Comparison of ENCODE assay signal across 28 mouse cellular contexts in the genomic region with DNA sequence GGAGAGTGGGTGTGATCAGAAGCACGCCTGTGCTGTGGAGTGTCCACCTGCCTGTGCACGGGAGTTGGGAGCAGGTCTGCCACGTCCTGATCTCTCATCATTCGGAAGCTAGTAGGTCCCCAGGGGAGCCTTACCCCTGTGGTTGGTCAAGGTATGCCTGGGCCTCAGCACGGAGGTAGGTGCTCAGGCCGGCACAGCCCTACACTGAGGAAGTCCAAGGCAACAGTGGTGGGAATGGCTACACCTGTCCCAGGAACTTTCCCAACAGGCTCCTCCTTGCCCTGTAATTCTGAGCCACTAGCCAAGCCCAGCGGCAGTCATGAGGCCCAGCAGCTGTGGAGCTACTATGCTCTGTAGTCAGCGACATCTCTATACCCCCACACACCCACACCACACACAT. TPM values are rescaled to one million over a fixed set of nuclear protein-coding genes. Genes with fewer than 3 reads are reported as not detected.
DNase-seq lines count a peak whose midpoint lies in the region; ATAC-seq and TF ChIP-seq lines count a peak whose summit lies in the region.
"Had no signal": no experiment of that assay in that cellular context is flagged by ENCODE, and none has a peak within 500 bp of the region (broad histone marks: within the 10 kb centered on the region; RNA-seq: fewer than 3 reads in every experiment).

No protein-coding gene starts in this region.

- no peak overlapping the region for H3K4me3 ChIP-seq in hindbrain, embryonic 14.5 days (replicated peaks; ENCODE audit: low read length)
- H3K4me3 ChIP-seq in hindbrain, postnatal 0 days (ENCODE audit: low read length), result no peak overlapping the region
- no peak overlapping the region for H3K4me3 ChIP-seq in intestine, embryonic 15.5 days (replicated peaks)
- H3K4me3 ChIP-seq in intestine, postnatal 0 days (ENCODE audit: low read depth, low read length), result no peak overlapping the region
- peak overlapping the region; percentile 38; the same call in 1 of the 2 replicates for H3K4me3 ChIP-seq in midbrain, postnatal 0 days (ENCODE audit: low read depth, low read length)
- no peak overlapping the region for H3K4me3 ChIP-seq in midbrain, embryonic 11.5 days (ENCODE audit: low read depth, low read length)
- H3K4me3 ChIP-seq in intestine, embryonic 16.5 days (ENCODE audit: low read length), result no peak overlapping the region
- H3K4me3 ChIP-seq in heart, embryonic 10.5 days, result no peak overlapping the region
- H3K4me3 ChIP-seq: forebrain, embryonic 10.5 days; forebrain, embryonic 13.5 days; heart, adult 2 months had no signal

- 0 out of 2 replicates have a peak, but pooled peaks cover 9% of the 10 kb centered on the region for H3K4me1 ChIP-seq in hindbrain, embryonic 14.5 days (replicated peaks; ENCODE audit: control insufficient read depth, insufficient read depth, low read length)
- no peaks in the 10 kb centered on the region for H3K4me1 ChIP-seq in hindbrain, postnatal 0 days (ENCODE audit: insufficient read depth, low read length)
- H3K4me1 ChIP-seq in intestine, embryonic 15.5 days (replicated peaks), result peaks cover 19% of the 10 kb centered on the region
- no peaks in the 10 kb centered on the region for H3K4me1 ChIP-seq in intestine, postnatal 0 days (replicated peaks; ENCODE audit: control insufficient read depth, insufficient read depth, low read length)
- H3K4me1 ChIP-seq in midbrain, postnatal 0 days (ENCODE audit: insufficient read depth, low read length), result 0 out of 2 replicates have a peak, but pooled peaks cover 2% of the 10 kb centered on the region
- peaks cover 10% of the 10 kb centered on the region for H3K4me1 ChIP-seq in midbrain, embryonic 11.5 days (ENCODE audit: control insufficient read depth, insufficient read depth, low read length)
- H3K4me1 ChIP-seq in intestine, embryonic 16.5 days (ENCODE audit: control insufficient read depth, insufficient read depth, low read length), result peaks cover 12% of the 10 kb centered on the region
- peaks cover 26% of the 10 kb centered on the region for H3K4me1 ChIP-seq in heart, embryonic 10.5 days

- 62% methylated on average over 8 of the region's 8 CpGs for WGBS in hindbrain, embryonic 14.5 days
- WGBS in hindbrain, postnatal 0 days, result 65% methylated on average over 8 of the region's 8 CpGs
- 58% methylated on average over 8 of the region's 8 CpGs for WGBS in intestine, embryonic 15.5 days
- 46% methylated on average over 8 of the region's 8 CpGs for WGBS in intestine, postnatal 0 days
- WGBS in midbrain, postnatal 0 days, result 53% methylated on average over 8 of the region's 8 CpGs
- 61% methylated on average over 8 of the region's 8 CpGs for WGBS in midbrain, embryonic 11.5 days
- WGBS in intestine, embryonic 16.5 days, result 54% methylated on average over 8 of the region's 8 CpGs
- WGBS in heart, embryonic 10.5 days, result 62% methylated on average over 8 of the region's 8 CpGs

- no peak for TF ChIP-seq CTCF in hindbrain, postnatal 0 days (IDR thresholded peaks at IDR 0.05; ENCODE audit: low read depth)
- no peak for TF ChIP-seq CTCF in intestine, postnatal 0 days (IDR thresholded peaks at IDR 0.05; ENCODE audit: low read depth)
- no peak for TF ChIP-seq CTCF in midbrain, postnatal 0 days (IDR thresholded peaks at IDR 0.05)

- H3K27ac ChIP-seq in hindbrain, embryonic 14.5 days, result no peak overlapping the region
- no peak overlapping the region for H3K27ac ChIP-seq in hindbrain, postnatal 0 days
- H3K27ac ChIP-seq in intestine, embryonic 15.5 days, result no peak overlapping the region
- H3K27ac ChIP-seq in intestine, postnatal 0 days (ENCODE audit: low read depth, low read length), result no peak overlapping the region
- no peak overlapping the region for H3K27ac ChIP-seq in midbrain, postnatal 0 days (ENCODE audit: low read depth, low read length)
- H3K27ac ChIP-seq in midbrain, embryonic 11.5 days (ENCODE audit: low read depth, low read length), result no peak overlapping the region
- H3K27ac ChIP-seq in intestine, embryonic 16.5 days (ENCODE audit: low read length), result no peak overlapping the region
- H3K27ac ChIP-seq in heart, embryonic 10.5 days, result no peak overlapping the region
- H3K27ac ChIP-seq: forebrain, embryonic 10.5 days; forebrain, embryonic 13.5 days; heart, adult 2 months had no signal

- peak overlapping the region; percentile 10; the same call in 1 of the 2 replicates for H3K4me2 ChIP-seq in hindbrain, embryonic 14.5 days (replicated peaks)
- no peak overlapping the region for H3K4me2 ChIP-seq in hindbrain, postnatal 0 days (ENCODE audit: low read depth, low read length)
- no peak overlapping the region for H3K4me2 ChIP-seq in intestine, embryonic 15.5 days (replicated peaks)
- H3K4me2 ChIP-seq in intestine, postnatal 0 days (replicated peaks; ENCODE audit: low read depth), result no peak overlapping the region
- 0 out of 2 replicates have a peak overlapping the region, but pooled peaks have one; percentile 49 for H3K4me2 ChIP-seq in midbrain, postnatal 0 days (ENCODE audit: low read depth, low read length, poor library complexity, severe bottlenecking)
- H3K4me2 ChIP-seq in midbrain, embryonic 11.5 days, result no peak overlapping the region
- no peak overlapping the region for H3K4me2 ChIP-seq in intestine, embryonic 16.5 days (ENCODE audit: low read depth, low read length)
- H3K4me2 ChIP-seq: forebrain, embryonic 13.5 days; heart, embryonic 11.5 days had no signal

- no peaks in the 10 kb centered on the region for H3K9me3 ChIP-seq in hindbrain, embryonic 14.5 days (ENCODE audit: control insufficient read depth, low read length)
- H3K9me3 ChIP-seq in hindbrain, postnatal 0 days (ENCODE audit: low read length), result no peaks in the 10 kb centered on the region
- H3K9me3 ChIP-seq in intestine, embryonic 15.5 days, result no peaks in the 10 kb centered on the region
- no peaks in the 10 kb centered on the region for H3K9me3 ChIP-seq in intestine, postnatal 0 days (ENCODE audit: control insufficient read depth)
- H3K9me3 ChIP-seq in midbrain, postnatal 0 days (ENCODE audit: low read length), result no peaks in the 10 kb centered on the region
- no peaks in the 10 kb centered on the region for H3K9me3 ChIP-seq in midbrain, embryonic 11.5 days (ENCODE audit: control insufficient read depth, low read length)
- H3K9me3 ChIP-seq in intestine, embryonic 16.5 days (ENCODE audit: control insufficient read depth, low read length), result no peaks in the 10 kb centered on the region
- no peaks in the 10 kb centered on the region for H3K9me3 ChIP-seq in heart, embryonic 10.5 days
- H3K9me3 ChIP-seq: forebrain, embryonic 13.5 days had no signal

- no peaks in the 10 kb centered on the region for H3K36me3 ChIP-seq in hindbrain, embryonic 14.5 days (replicated peaks; ENCODE audit: control insufficient read depth, insufficient read depth)
- H3K36me3 ChIP-seq in hindbrain, postnatal 0 days (ENCODE audit: insufficient read depth, low read length), result no peaks in the 10 kb centered on the region
- H3K36me3 ChIP-seq in intestine, embryonic 15.5 days, result no peaks in the 10 kb centered on the region
- no peaks in the 10 kb centered on the region for H3K36me3 ChIP-seq in intestine, postnatal 0 days (ENCODE audit: control insufficient read depth, insufficient read depth)
- H3K36me3 ChIP-seq in midbrain, postnatal 0 days (ENCODE audit: insufficient read depth, low read length), result no peaks in the 10 kb centered on the region
- H3K36me3 ChIP-seq in midbrain, embryonic 11.5 days (ENCODE audit: control insufficient read depth, insufficient read depth, low read length), result no peaks in the 10 kb centered on the region
- no peaks in the 10 kb centered on the region for H3K36me3 ChIP-seq in intestine, embryonic 16.5 days (ENCODE audit: control insufficient read depth, insufficient read depth, low read length)
- no peaks in the 10 kb centered on the region for H3K36me3 ChIP-seq in heart, embryonic 10.5 days
- H3K36me3 ChIP-seq: forebrain, embryonic 10.5 days; G1E had no signal

- peaks cover 57% of the 10 kb centered on the region for H3K27me3 ChIP-seq in hindbrain, embryonic 14.5 days (ENCODE audit: control insufficient read depth, insufficient read depth, low read length)
- peaks cover 44% of the 10 kb centered on the region for H3K27me3 ChIP-seq in hindbrain, postnatal 0 days (ENCODE audit: insufficient read depth, low read length)
- H3K27me3 ChIP-seq in intestine, embryonic 15.5 days (replicated peaks), result peaks cover 65% of the 10 kb centered on the region
- peaks cover 57% of the 10 kb centered on the region for H3K27me3 ChIP-seq in intestine, postnatal 0 days (replicated peaks; ENCODE audit: control insufficient read depth, insufficient read depth, low read length)
- peaks cover 54% of the 10 kb centered on the region for H3K27me3 ChIP-seq in midbrain, postnatal 0 days (ENCODE audit: insufficient read depth, low read length)
- H3K27me3 ChIP-seq in midbrain, embryonic 11.5 days (ENCODE audit: control insufficient read depth, insufficient read depth, low read length), result peaks cover 65% of the 10 kb centered on the region
- H3K27me3 ChIP-seq in intestine, embryonic 16.5 days (replicated peaks; ENCODE audit: control insufficient read depth, insufficient read depth, low read length), result peaks cover 53% of the 10 kb centered on the region
- peaks cover 94% of the 10 kb centered on the region for H3K27me3 ChIP-seq in heart, embryonic 10.5 days (ENCODE audit: insufficient read depth, poor library complexity, severe bottlenecking)
- H3K27me3 ChIP-seq: CH12.LX, Patski had no signal

- no peak overlapping the region for H3K9ac ChIP-seq in hindbrain, embryonic 14.5 days
- no peak overlapping the region for H3K9ac ChIP-seq in hindbrain, postnatal 0 days (replicated peaks; ENCODE audit: low read length)
- no peak overlapping the region for H3K9ac ChIP-seq in intestine, embryonic 15.5 days
- H3K9ac ChIP-seq in intestine, postnatal 0 days (ENCODE audit: low read depth, low read length), result no peak overlapping the region
- H3K9ac ChIP-seq in midbrain, postnatal 0 days (replicated peaks; ENCODE audit: low read length, poor library complexity, severe bottlenecking), result no peak overlapping the region
- no peak overlapping the region for H3K9ac ChIP-seq in midbrain, embryonic 11.5 days (ENCODE audit: low read length)
- no peak overlapping the region for H3K9ac ChIP-seq in intestine, embryonic 16.5 days (ENCODE audit: low read depth, low read length)
- H3K9ac ChIP-seq: forebrain, embryonic 13.5 days had no signal

- ATAC-seq in hindbrain, embryonic 14.5 days (ENCODE audit: low FRiP score), result no peak
- no peak for ATAC-seq in hindbrain, postnatal 0 days
- ATAC-seq in intestine, embryonic 15.5 days, result peak; percentile 44
- no peak for ATAC-seq in intestine, postnatal 0 days
- ATAC-seq in midbrain, postnatal 0 days (ENCODE audit: low FRiP score), result no peak
- ATAC-seq in midbrain, embryonic 11.5 days (ENCODE audit: low FRiP score), result no peak
- ATAC-seq in intestine, embryonic 16.5 days, result peak; percentile 56; the same call in 1 of the 2 replicates
- ATAC-seq: forebrain, embryonic 13.5 days; forebrain, embryonic 16.5 days; inflammation-experienced regulatory T-cells, adult 6 months; Patski had no signal

- DNase-seq in hindbrain, embryonic 14.5 days (ENCODE audit: low spot score), result no peak
- DNase-seq in hindbrain, postnatal 0 days (ENCODE audit: low spot score), result no peak
- no peak for DNase-seq in midbrain, postnatal 0 days (ENCODE audit: low spot score)
- DNase-seq in midbrain, embryonic 11.5 days (ENCODE audit: low spot score, missing footprints), result no peak
- DNase-seq in heart, embryonic 10.5 days (ENCODE audit: low spot score), result no peak
- DNase-seq: adrenal gland, postnatal 10 days; adrenal gland, postnatal 36 days; B cell, adult 2 months; cerebellum, adult 18-20 months; cerebellum, adult 9-10 months; cerebellum, postnatal 14 days; gastrocnemius, postnatal 10 days; gastrocnemius, postnatal 36 days; heart, adult 2 months had no signal

RNA-seq across cellular contexts. Expression of a gene that starts 7.8 kb away (rescaled TPM):
- 4.1 and 4.2 TPM in 2 replicates for polyA plus RNA-seq in hindbrain, embryonic 14.5 days (2014; fragmentation: Nextera tagmentation; extraction: Ambion mirVana)
- 14.3 and 19.2 TPM in 2 replicates for total RNA-seq in hindbrain, postnatal 0 days (2014; rRNA removed)
- polyA plus RNA-seq in hindbrain, postnatal 0 days (2015; fragmentation: Nextera tagmentation; extraction: Ambion mirVana), result 6.9 and 7.2 TPM in 2 replicates
- 0.48 and 0.65 TPM in 2 replicates for polyA plus RNA-seq in intestine, embryonic 15.5 days (2015; fragmentation: Nextera tagmentation; extraction: Ambion mirVana)
- 0.22 and 0.25 TPM in 2 replicates for polyA plus RNA-seq in intestine, postnatal 0 days (2015; fragmentation: Nextera tagmentation; extraction: Ambion mirVana)
- 12.0 and 14.9 TPM in 2 replicates for total RNA-seq in midbrain, postnatal 0 days (2014; rRNA removed)
- polyA plus RNA-seq in midbrain, postnatal 0 days (2015; fragmentation: Nextera tagmentation; extraction: Ambion mirVana), result 7.5 and 8.0 TPM in 2 replicates
- polyA plus RNA-seq in midbrain, embryonic 11.5 days (2014; fragmentation: Nextera tagmentation; extraction: Ambion mirVana), result 0.31 and 0.40 TPM in 2 replicates
- polyA plus RNA-seq in intestine, embryonic 16.5 days (2015; fragmentation: Nextera tagmentation; extraction: Ambion mirVana), result 0.51 and 0.53 TPM in 2 replicates
- polyA plus RNA-seq in heart, embryonic 10.5 days (2016; fragmentation: Nextera tagmentation; extraction: Ambion mirVana), result 0.48 and 0.63 TPM in 2 replicates
- total RNA-seq: granulocyte monocyte progenitor cell, adult 5-6 weeks; hematopoietic stem cell, adult 5-6 weeks had no signal
- polyA plus RNA-seq: inflammation-experienced regulatory T-cells, adult 6 months had no signal

RNA-seq across cellular contexts. Expression of a gene that starts 22.3 kb away (rescaled TPM):
- 4.6 and 4.7 TPM in 2 replicates for polyA plus RNA-seq in hindbrain, embryonic 14.5 days (2014; fragmentation: Nextera tagmentation; extraction: Ambion mirVana)
- total RNA-seq in hindbrain, postnatal 0 days (2014; rRNA removed), result 1.6 and 1.8 TPM in 2 replicates
- polyA plus RNA-seq in hindbrain, postnatal 0 days (2015; fragmentation: Nextera tagmentation; extraction: Ambion mirVana), result 3.7 and 4.3 TPM in 2 replicates
- 2.8 and 3.4 TPM in 2 replicates for polyA plus RNA-seq in intestine, embryonic 15.5 days (2015; fragmentation: Nextera tagmentation; extraction: Ambion mirVana)
- 1.2 and 2.3 TPM in 2 replicates for polyA plus RNA-seq in intestine, postnatal 0 days (2015; fragmentation: Nextera tagmentation; extraction: Ambion mirVana)
- total RNA-seq in midbrain, postnatal 0 days (2014; rRNA removed), result not detected in 2 replicates
- 4.4 and 4.6 TPM in 2 replicates for polyA plus RNA-seq in midbrain, postnatal 0 days (2015; fragmentation: Nextera tagmentation; extraction: Ambion mirVana)
- polyA plus RNA-seq in midbrain, embryonic 11.5 days (2014; fragmentation: Nextera tagmentation; extraction: Ambion mirVana), result 3.4 and 4.0 TPM in 2 replicates
- 2.8 TPM in 2 replicates for polyA plus RNA-seq in intestine, embryonic 16.5 days (2015; fragmentation: Nextera tagmentation; extraction: Ambion mirVana)
- 2.7 and 2.9 TPM in 2 replicates for polyA plus RNA-seq in heart, embryonic 10.5 days (2016; fragmentation: Nextera tagmentation; extraction: Ambion mirVana)
- total RNA-seq: gastrocnemius, adult 18-20 months; gastrocnemius, postnatal 36 days had no signal

RNA-seq across cellular contexts. Expression of a gene that starts 22.7 kb away (rescaled TPM):
- polyA plus RNA-seq in hindbrain, embryonic 14.5 days (2014; fragmentation: Nextera tagmentation; extraction: Ambion mirVana), result 201 and 213 TPM in 2 replicates
- 61.0 and 91.4 TPM in 2 replicates for total RNA-seq in hindbrain, postnatal 0 days (2014; rRNA removed)
- polyA plus RNA-seq in hindbrain, postnatal 0 days (2015; fragmentation: Nextera tagmentation; extraction: Ambion mirVana), result 269 and 275 TPM in 2 replicates
- polyA plus RNA-seq in intestine, embryonic 15.5 days (2015; fragmentation: Nextera tagmentation; extraction: Ambion mirVana), result 212 and 213 TPM in 2 replicates
- 310 and 317 TPM in 2 replicates for polyA plus RNA-seq in intestine, postnatal 0 days (2015; fragmentation: Nextera tagmentation; extraction: Ambion mirVana)
- 55.6 and 86.8 TPM in 2 replicates for total RNA-seq in midbrain, postnatal 0 days (2014; rRNA removed)
- polyA plus RNA-seq in midbrain, postnatal 0 days (2015; fragmentation: Nextera tagmentation; extraction: Ambion mirVana), result 239 and 243 TPM in 2 replicates
- 167 and 172 TPM in 2 replicates for polyA plus RNA-seq in midbrain, embryonic 11.5 days (2014; fragmentation: Nextera tagmentation; extraction: Ambion mirVana)
- 233 and 243 TPM in 2 replicates for polyA plus RNA-seq in intestine, embryonic 16.5 days (2015; fragmentation: Nextera tagmentation; extraction: Ambion mirVana)
- polyA plus RNA-seq in heart, embryonic 10.5 days (2016; fragmentation: Nextera tagmentation; extraction: Ambion mirVana), result 217 and 256 TPM in 2 replicates

RNA-seq across cellular contexts. Expression of a gene that starts 22.8 kb away (rescaled TPM):
- 11.0 and 12.3 TPM in 2 replicates for polyA plus RNA-seq in hindbrain, embryonic 14.5 days (2014; fragmentation: Nextera tagmentation; extraction: Ambion mirVana)
- 8.4 and 10.7 TPM in 2 replicates for total RNA-seq in hindbrain, postnatal 0 days (2014; rRNA removed)
- 13.3 and 13.8 TPM in 2 replicates for polyA plus RNA-seq in hindbrain, postnatal 0 days (2015; fragmentation: Nextera tagmentation; extraction: Ambion mirVana)
- polyA plus RNA-seq in intestine, embryonic 15.5 days (2015; fragmentation: Nextera tagmentation; extraction: Ambion mirVana), result 3.9 and 4.2 TPM in 2 replicates
- 2.1 and 2.2 TPM in 2 replicates for polyA plus RNA-seq in intestine, postnatal 0 days (2015; fragmentation: Nextera tagmentation; extraction: Ambion mirVana)
- total RNA-seq in midbrain, postnatal 0 days (2014; rRNA removed), result 7.6 and 8.0 TPM in 2 replicates
- 13.4 and 15.4 TPM in 2 replicates for polyA plus RNA-seq in midbrain, postnatal 0 days (2015; fragmentation: Nextera tagmentation; extraction: Ambion mirVana)
- polyA plus RNA-seq in midbrain, embryonic 11.5 days (2014; fragmentation: Nextera tagmentation; extraction: Ambion mirVana), result 3.2 and 3.6 TPM in 2 replicates
- polyA plus RNA-seq in intestine, embryonic 16.5 days (2015; fragmentation: Nextera tagmentation; extraction: Ambion mirVana), result 3.2 and 3.8 TPM in 2 replicates
- polyA plus RNA-seq in heart, embryonic 10.5 days (2016; fragmentation: Nextera tagmentation; extraction: Ambion mirVana), result 6.7 and 8.7 TPM in 2 replicates
- total RNA-seq: granulocyte monocyte progenitor cell, adult 5-6 weeks; hematopoietic stem cell, adult 5-6 weeks had no signal

RNA-seq across cellular contexts. Expression of a gene that starts 47.4 kb away (rescaled TPM):
- polyA plus RNA-seq in hindbrain, embryonic 14.5 days (2014; fragmentation: Nextera tagmentation; extraction: Ambion mirVana), result 52.9 and 59.7 TPM in 2 replicates
- total RNA-seq in hindbrain, postnatal 0 days (2014; rRNA removed), result 46.5 and 86.4 TPM in 2 replicates
- polyA plus RNA-seq in hindbrain, postnatal 0 days (2015; fragmentation: Nextera tagmentation; extraction: Ambion mirVana), result 81.9 and 88.5 TPM in 2 replicates
- polyA plus RNA-seq in intestine, embryonic 15.5 days (2015; fragmentation: Nextera tagmentation; extraction: Ambion mirVana), result 3.5 and 3.9 TPM in 2 replicates
- polyA plus RNA-seq in intestine, postnatal 0 days (2015; fragmentation: Nextera tagmentation; extraction: Ambion mirVana), result 2.7 and 4.7 TPM in 2 replicates
- total RNA-seq in midbrain, postnatal 0 days (2014; rRNA removed), result 35.7 and 43.9 TPM in 2 replicates
- polyA plus RNA-seq in midbrain, postnatal 0 days (2015; fragmentation: Nextera tagmentation; extraction: Ambion mirVana), result 91.0 and 98.8 TPM in 2 replicates
- polyA plus RNA-seq in midbrain, embryonic 11.5 days (2014; fragmentation: Nextera tagmentation; extraction: Ambion mirVana), result 33.9 and 39.1 TPM in 2 replicates
- polyA plus RNA-seq in intestine, embryonic 16.5 days (2015; fragmentation: Nextera tagmentation; extraction: Ambion mirVana), result 2.7 and 2.9 TPM in 2 replicates
- polyA plus RNA-seq in heart, embryonic 10.5 days (2016; fragmentation: Nextera tagmentation; extraction: Ambion mirVana), result 5.6 and 6.3 TPM in 2 replicates
- total RNA-seq: gastrocnemius, adult 18-20 months; gastrocnemius, postnatal 36 days had no signal

Comparison
In these comparisons a context has a peak if more than half of its experiments do, and no peak if none do; other contexts are left out.
1. ATAC-seq: peak in intestine, embryonic 15.5 days (single experiment) and intestine, embryonic 16.5 days (single experiment); none in hindbrain, embryonic 14.5 days (single experiment), hindbrain, postnatal 0 days (single experiment), intestine, postnatal 0 days (single experiment), midbrain, postnatal 0 days (single experiment) and midbrain, embryonic 11.5 days (single experiment).
2. H3K4me2 ChIP-seq: peak in hindbrain, embryonic 14.5 days (single experiment) and midbrain, postnatal 0 days (single experiment); none in hindbrain, postnatal 0 days (single experiment), intestine, embryonic 15.5 days (single experiment), intestine, postnatal 0 days (single experiment), midbrain, embryonic 11.5 days (single experiment) and intestine, embryonic 16.5 days (single experiment).